Mouse (Mus musculus) 3T3-L1 (cell line): ENCODE measurements around the gene Masp1.

Source experiments
- DNase-seq: peaks from one replicate; pipeline ENCODE4 v3.0.0-alpha.2; 2015; ENCODE audit warnings: low read depth, low spot score

The Masp1 gene

DNA sequence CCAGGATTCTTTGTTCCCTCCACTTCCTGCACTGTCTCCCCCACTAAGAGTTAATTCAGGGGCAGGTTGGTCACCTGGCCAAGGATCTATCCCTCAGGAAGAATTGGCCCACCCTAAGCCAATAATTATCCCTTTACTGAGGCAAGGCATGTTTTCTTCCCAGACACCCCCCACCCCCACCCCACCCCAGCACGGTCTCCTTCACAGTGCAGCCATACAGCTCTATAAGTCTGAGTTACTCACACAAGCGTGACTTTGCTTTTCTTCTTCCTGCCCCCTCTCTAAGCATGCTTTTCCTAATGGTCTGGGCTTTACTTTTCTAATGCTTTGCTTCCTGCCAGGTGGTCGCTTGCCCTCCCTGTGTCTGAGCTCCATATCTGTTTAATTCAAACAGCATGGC, 118.7 kb downstream of the Masp1 start:
- DNase-seq: no peak

DNA sequence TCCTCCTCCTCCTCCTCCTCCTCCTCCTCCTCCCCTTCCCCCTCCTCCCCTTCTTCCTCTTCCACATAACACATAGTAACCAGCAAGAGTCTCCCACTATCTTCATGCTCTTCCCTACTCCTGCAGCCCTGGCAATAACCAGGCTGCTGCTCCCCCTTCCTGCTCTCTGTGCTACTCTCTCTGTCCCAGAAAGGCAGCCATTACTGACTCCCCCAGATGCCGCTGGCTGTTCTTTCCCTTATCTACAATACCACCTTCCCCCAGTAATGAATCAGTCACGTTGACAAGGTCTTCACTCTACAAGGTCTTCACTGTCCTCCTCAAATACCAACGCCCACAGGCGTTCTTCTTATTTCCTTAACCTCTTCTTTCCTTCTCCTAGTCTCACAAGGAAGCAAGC, 119.2 kb downstream of the Masp1 start:
- no peak for DNase-seq
